Mouse (Mus musculus) stomach, embryonic 14.5 days (tissue): ENCODE measurements around the gene Fgd1. TPM values are rescaled to one million over a fixed set of nuclear protein-coding genes. Genes with fewer than 3 reads are reported as not detected.

ENCODE experiments used
- ATAC-seq: fragments of 200-750 bp; cut with Nextera tagmentation; 2 replicates; pipeline ENCODE4 v1.8.0; 2017; ENCODE audit warnings: low read depth, moderate TSS enrichment; ENCODE audit not compliant: insufficient number of reproducible peaks, insufficient read depth, low FRiP score
- H3K27ac ChIP-seq: fragments of 300-500 bp; sonication (generic); 2 replicates; pipeline ENCODE4 v1.5.1; 2014; ENCODE audit warnings: mild to moderate bottlenecking, low read length, moderate library complexity, mixed read lengths
- H3K27me3 ChIP-seq: fragments of 300-500 bp; sonication (generic); 2 replicates; pipeline ENCODE4 v1.6.1; 2014; ENCODE audit warnings: low read length, control low read depth, mixed read lengths; ENCODE audit not compliant: control insufficient read depth, insufficient read depth
- H3K36me3 ChIP-seq: fragments of 300-500 bp; sonication (generic); 2 replicates; pipeline ENCODE4 v1.6.1; 2014; ENCODE audit warnings: mild to moderate bottlenecking, control low read depth, low read length, moderate library complexity, mixed read lengths; ENCODE audit not compliant: control insufficient read depth, insufficient read depth
- H3K4me1 ChIP-seq: fragments of 300-500 bp; sonication (generic); 2 replicates; pipeline ENCODE4 v1.6.1; 2014; ENCODE audit warnings: low read length, control low read depth, mixed read lengths; ENCODE audit not compliant: control insufficient read depth, insufficient read depth
- H3K4me2 ChIP-seq: fragments of 300-500 bp; sonication (generic); replicated peaks from 2 replicates; pipeline ENCODE4 v1.6.1; 2014; ENCODE audit warnings: low read depth, low read length, control low read depth
- H3K4me3 ChIP-seq: fragments of 300-500 bp; sonication (generic); 2 replicates; pipeline ENCODE4 v1.5.1; 2014; ENCODE audit warnings: low read depth, low read length, control low read depth
- H3K9ac ChIP-seq: fragments of 300-500 bp; sonication (generic); replicated peaks from 2 replicates; pipeline ENCODE4 v1.6.1; 2014; ENCODE audit warnings: low read depth, mild to moderate bottlenecking, control low read depth, low read length, moderate library complexity, mixed read lengths
- H3K9me3 ChIP-seq: fragments of 300-500 bp; sonication (generic); 2 replicates; pipeline ENCODE4 v1.6.1; 2016; ENCODE audit warnings: low read depth, low read length, control low read depth; ENCODE audit not compliant: control insufficient read depth
- WGBS: fragments of 180-500 bp; shearing (Covaris S2); extraction: QIAGEN DNeasy Blood & Tissue Kit; methylation state at CpG from one replicate; pipeline ENCODE4 v1.1.7; 2014; 5-methylcytosine and 5-hydroxymethylcytosine counted together
- polyA plus RNA-seq: library from polyadenylated mRNA; unstranded; fragments of >200 nt; fragmentation: Nextera tagmentation; extraction: Ambion mirVana; gene quantifications from 2 replicates; pipeline ENCODE4 v1.2.1, GENCODE M21; 2014

The Fgd1 gene
- polyA plus RNA-seq, 1 experiment from 2014 or later: 13.1 TPM

DNA sequence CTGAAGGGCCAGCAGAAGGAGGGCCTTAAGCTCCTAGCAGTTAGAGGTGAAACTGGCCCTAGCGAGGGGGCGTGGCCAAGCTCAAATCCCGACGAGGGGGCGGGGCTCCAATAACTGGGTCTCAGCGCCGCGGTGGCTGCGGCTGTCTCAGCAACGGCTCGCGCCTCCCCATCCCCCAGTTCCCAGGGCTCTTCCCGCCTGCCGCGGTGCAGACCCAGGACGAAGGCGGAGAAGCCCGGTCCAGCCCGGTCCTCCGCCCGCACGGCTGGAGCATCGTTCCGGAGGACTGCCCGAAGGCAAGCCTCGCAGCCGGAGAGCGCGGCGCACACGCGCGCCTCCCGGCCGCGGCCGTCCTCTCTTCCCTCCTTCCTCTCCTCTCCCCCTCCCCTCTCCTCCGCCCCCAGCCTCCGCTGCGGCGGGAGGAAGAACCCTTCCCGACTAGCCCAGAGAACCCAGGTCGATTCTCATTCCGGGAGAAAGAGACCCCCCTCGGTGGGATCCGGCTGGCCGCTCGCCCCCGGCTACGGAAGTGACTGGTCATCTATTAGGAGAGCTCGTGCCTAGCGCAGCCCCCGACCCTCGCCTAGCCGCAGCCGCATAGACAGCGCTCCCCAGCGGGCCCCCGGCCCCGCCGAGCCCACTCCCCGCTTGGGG, 954 bp downstream of the Fgd1 start:
- peak; percentile 87 for ATAC-seq
- Histone ChIP-seq H3K27ac (peak overlapping the region; percentile 87), H3K9me3 (no peaks in the 10 kb centered on the region), H3K36me3 (no peaks in the 10 kb centered on the region), H3K4me3 (peak overlapping the region; percentile 58), H3K4me2 (peak overlapping the region; percentile 53), H3K27me3 (no peaks in the 10 kb centered on the region), H3K4me1 (0 out of 2 replicates have a peak, but pooled peaks cover 8% of the 10 kb centered on the region), H3K9ac (peak overlapping the region; percentile 63)
- WGBS: 30% methylated on average over 33 of the region's 62 CpGs

DNA sequence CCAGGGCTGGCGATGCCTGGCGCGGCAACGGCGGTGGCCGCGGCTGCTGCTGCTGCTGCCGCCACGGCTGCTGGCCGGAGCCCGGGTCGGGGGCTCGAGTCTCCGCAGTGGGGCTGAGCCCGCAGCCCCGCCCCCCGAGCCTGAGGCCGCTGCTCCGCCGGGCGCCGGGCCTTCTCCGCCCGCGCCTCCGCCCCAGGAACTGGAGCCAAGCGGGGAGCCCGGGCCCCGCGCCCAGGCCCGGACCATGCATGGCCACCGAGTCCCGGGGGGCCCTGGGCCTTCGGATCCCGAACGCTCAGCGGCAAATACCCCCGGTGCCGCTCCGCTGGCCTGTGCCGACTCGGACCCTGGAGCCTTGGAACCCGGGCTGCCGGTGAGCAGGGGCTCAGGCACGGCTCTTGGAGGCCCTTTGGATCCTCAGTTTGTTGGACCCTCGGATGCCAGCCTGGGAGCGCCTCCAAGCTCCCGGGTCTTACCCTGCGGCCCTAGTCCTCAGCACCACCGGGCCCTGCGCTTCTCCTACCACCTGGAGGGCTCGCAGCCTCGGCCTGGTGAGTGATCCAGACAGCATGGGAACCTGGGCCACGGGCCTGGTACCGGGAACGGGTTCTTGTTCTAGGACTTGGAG, 1.6 kb downstream of the Fgd1 start:
- Histone ChIP-seq H3K36me3 (no peaks in the 10 kb centered on the region), H3K9me3 (no peaks in the 10 kb centered on the region), H3K4me1 (0 out of 2 replicates have a peak, but pooled peaks cover 8% of the 10 kb centered on the region), H3K27me3 (no peaks in the 10 kb centered on the region), H3K4me3 (peak overlapping the region; percentile 58), H3K9ac (peak overlapping the region; percentile 63), H3K4me2 (peak overlapping the region; percentile 53), H3K27ac (peak overlapping the region; percentile 87)
- 30% methylated on average over 37 of the region's 56 CpGs for WGBS
- ATAC-seq: peak; percentile 67

DNA sequence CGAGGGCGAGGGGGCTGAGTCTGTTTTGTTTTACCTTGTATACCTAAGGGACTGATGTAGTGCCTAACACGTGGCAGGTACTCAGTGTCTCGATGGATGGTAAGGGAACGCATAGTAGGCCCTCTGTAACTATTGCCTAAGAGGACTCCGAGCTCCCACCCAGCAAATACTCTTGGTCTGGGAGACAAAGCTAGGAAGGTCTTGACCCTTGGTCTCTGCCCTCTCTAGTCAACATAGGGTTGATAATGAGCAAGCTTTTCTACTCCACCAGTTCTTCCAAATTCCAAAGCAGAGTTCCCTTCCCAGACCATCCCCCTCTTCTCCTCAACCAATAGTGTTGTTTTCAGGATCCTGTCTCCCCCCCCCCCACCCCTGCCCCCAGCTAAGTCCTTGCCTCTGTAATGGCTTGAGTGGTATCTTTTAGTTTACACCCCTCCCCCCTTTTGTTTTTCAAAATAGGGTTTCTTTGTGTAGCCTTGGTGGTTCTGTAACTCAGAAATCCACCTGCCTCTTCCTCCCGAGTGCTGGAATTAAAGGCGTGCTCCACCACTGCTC, 3.8 kb downstream of the Fgd1 start:
- Histone ChIP-seq H3K27ac (no peak overlapping the region), H3K27me3 (no peaks in the 10 kb centered on the region), H3K36me3 (no peaks in the 10 kb centered on the region), H3K4me3 (no peak overlapping the region), H3K4me2 (peak overlapping the region; percentile 53; the same call in 1 of the 2 replicates), H3K4me1 (peaks cover 13% of the 10 kb centered on the region; the same call in 1 of the 2 replicates), H3K9ac (no peak overlapping the region), H3K9me3 (no peaks in the 10 kb centered on the region)
- ATAC-seq: no peak
- 53% methylated on average over 8 of the region's 8 CpGs for WGBS

DNA sequence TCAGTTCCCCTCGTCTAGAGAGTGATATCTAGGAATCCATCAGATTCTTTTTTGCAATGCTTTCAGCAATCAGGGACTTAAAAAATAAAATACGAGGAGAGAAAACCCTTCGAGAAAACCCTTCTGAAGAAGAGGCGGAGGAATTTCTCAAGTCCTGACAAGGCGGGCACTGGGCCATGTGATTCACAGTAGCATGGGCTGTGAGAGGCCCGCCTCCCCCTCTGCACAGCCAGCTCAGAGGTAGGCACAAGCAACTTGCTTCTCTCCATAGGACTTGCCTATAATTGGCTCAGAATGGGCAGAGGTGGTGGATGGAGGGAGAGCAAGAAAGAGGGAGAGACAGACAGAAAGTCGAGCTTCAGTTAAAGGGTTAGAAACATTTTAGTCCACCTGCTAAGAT, 4.4 kb downstream of the Fgd1 start:
- no peak overlapping the region for H3K27ac ChIP-seq
- H3K4me2 ChIP-seq: no peak overlapping the region
- no peaks in the 10 kb centered on the region for H3K9me3 ChIP-seq
- H3K27me3 ChIP-seq: no peaks in the 10 kb centered on the region
- H3K36me3 ChIP-seq: no peaks in the 10 kb centered on the region
- H3K4me3 ChIP-seq: no peak overlapping the region
- H3K9ac ChIP-seq: no peak overlapping the region
- 84% methylated on average over 7 of the region's 7 CpGs for WGBS
- peaks cover 13% of the 10 kb centered on the region; the same call in 1 of the 2 replicates for H3K4me1 ChIP-seq
- ATAC-seq: no peak

DNA sequence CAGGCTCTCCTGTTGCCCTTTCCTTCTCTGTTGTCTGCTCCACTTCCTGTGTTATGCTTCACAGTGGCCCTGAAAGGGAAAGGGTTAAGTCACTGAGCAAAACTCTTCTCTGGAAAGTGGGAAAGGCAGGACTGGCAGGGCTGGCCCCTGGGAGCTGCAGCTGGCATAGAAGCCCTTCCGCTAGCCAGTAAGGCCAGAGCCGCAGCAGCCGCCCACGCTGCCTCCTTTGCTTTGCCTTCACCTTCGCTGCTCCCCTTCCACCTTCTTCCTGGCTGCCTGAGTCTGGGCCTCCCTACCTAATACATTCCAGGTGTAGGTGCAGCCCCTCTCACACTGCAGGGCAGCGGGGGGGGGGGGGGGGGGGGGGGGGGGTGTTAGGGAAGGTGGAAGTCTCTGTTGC, 8.5 kb downstream of the Fgd1 start:
- no peak for ATAC-seq
- Histone ChIP-seq H3K36me3 (no peaks in the 10 kb centered on the region), H3K4me1 (peaks cover 7% of the 10 kb centered on the region; the same call in 1 of the 2 replicates), H3K27ac (peak overlapping the region; percentile 33; the same call in 1 of the 2 replicates), H3K4me2 (no peak overlapping the region), H3K27me3 (no peaks in the 10 kb centered on the region), H3K9me3 (no peaks in the 10 kb centered on the region), H3K4me3 (no peak overlapping the region), H3K9ac (no peak overlapping the region)
- WGBS: 60% methylated on average over 5 of the region's 6 CpGs

DNA sequence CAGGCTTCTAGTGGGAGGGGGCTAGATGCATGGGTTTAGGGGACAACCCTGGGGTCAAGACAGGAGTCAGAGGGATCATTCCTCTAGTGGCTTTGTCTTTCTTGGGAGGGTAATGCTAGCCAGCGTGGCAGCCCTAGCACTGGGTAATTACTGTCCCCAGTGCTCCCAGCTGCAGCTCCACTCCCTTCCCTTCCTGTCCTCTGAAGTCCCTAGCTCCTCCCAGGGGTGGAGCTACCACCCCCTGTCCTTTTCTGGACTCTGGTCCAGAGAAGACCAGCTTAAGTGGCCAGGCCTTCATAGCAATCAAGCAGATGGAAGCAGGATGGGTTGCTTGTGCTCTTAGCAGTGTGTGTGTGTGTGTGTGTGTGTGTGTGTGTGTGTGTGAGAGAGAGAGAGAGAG, 9.6 kb downstream of the Fgd1 start:
- peak; percentile 80; the same call in 1 of the 2 replicates for ATAC-seq
- Histone ChIP-seq H3K27ac (no peak overlapping the region), H3K4me3 (no peak overlapping the region), H3K9me3 (no peaks in the 10 kb centered on the region), H3K36me3 (0 out of 2 replicates have a peak, but pooled peaks cover 4% of the 10 kb centered on the region), H3K4me1 (peaks cover 6% of the 10 kb centered on the region; the same call in 1 of the 2 replicates), H3K27me3 (no peaks in the 10 kb centered on the region), H3K4me2 (no peak overlapping the region), H3K9ac (no peak overlapping the region)
- WGBS: 17% methylated on average over 1 of the region's 1 CpGs

DNA sequence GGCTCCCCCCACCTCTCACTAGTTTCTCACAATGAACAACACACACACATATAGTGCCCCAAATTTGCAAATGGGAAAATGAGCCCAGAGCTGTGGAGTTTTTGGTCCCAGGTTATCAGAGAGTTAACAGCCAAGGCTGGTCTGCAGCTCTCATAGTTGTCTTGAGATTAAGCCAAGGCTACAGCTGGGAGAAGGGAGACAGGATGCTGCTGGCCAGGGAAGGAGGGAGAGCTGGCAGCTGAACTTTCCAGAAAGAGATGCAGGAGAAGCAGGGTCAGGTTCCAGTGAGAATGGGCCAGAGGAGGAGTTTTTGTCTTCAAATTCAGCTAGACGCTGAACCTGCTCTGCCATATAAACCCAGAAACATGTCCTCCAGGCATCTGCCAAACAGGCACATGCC, 13.4 kb downstream of the Fgd1 start:
- Histone ChIP-seq H3K9me3 (no peaks in the 10 kb centered on the region), H3K4me2 (no peak overlapping the region), H3K4me3 (no peak overlapping the region), H3K4me1 (peaks cover 2% of the 10 kb centered on the region; the same call in 1 of the 2 replicates), H3K27ac (no peak overlapping the region), H3K36me3 (0 out of 2 replicates have a peak, but pooled peaks cover 4% of the 10 kb centered on the region), H3K9ac (no peak overlapping the region), H3K27me3 (no peaks in the 10 kb centered on the region)
- 71% methylated on average over 1 of the region's 1 CpGs for WGBS
- no peak for ATAC-seq

DNA sequence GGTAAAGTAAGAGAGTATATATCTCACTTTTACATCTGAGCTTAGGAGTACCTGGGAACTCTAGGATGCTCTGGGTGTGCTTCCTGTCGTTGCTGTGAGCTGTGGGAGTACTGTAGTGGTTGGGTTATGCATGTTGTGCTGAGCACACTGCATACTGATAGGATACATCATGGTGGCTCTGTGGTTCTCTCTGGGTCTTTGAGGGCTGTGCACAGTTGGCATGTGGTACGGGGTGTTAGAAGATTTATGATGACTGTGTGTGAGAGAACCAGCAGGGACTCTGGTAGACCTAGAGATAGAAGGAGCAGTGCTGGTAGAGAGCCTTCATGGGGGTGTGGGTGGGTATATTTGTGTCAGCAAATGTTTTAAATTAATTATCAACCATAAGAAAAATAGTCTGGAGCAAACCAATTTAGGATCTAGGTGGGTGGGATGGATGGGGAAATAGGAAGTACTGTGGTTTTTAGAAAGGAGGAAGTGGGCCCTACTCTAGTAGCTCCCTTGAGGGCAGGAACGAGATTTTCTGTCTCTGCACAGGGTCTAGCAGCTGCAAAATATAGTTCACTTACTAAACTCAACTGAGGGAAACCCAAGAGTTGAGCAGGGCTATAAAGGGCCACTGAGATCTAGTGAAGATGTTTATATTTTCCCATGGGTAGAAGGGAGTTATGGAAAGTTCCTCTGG, 15.8 kb downstream of the Fgd1 start:
- Histone ChIP-seq H3K9ac (no peak overlapping the region), H3K4me2 (no peak overlapping the region), H3K4me1 (no peaks in the 10 kb centered on the region), H3K9me3 (no peaks in the 10 kb centered on the region), H3K27me3 (no peaks in the 10 kb centered on the region), H3K27ac (no peak overlapping the region), H3K36me3 (0 out of 2 replicates have a peak, but pooled peaks cover 4% of the 10 kb centered on the region), H3K4me3 (no peak overlapping the region)
- no peak for ATAC-seq
- WGBS: 72% methylated on average over 3 of the region's 3 CpGs
